Mouse (Mus musculus): ENCODE measurements around the gene Psma6. TPM values are rescaled to one million over a fixed set of nuclear protein-coding genes. Genes with fewer than 3 reads are reported as not detected.
A peak's percentile ranks its signal among the peaks of the same experiment; 100 is the strongest.

Gene Psma6
- polyA plus RNA-seq, 1 experiment from 2014 or later: 281 TPM

DNA sequence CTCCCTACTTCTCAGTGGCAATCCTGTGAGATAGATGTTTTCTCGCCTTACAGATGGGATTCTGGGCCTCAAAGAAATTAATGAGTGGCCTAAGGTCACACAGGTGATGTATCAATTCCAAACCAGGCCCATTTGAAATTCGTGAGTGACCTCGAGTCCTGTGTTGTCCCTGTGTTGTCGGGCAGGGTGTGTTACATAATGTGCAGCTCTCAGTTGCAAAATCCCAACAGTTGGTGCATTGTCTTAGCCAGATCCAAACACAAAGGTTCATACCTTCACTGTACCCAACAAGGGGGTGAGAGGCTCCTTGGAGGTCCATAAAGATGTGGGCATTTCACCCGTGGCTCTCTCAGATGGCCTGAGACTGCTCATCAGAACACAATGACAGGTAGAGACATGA, 56.4 kb downstream of the Psma6 start:
- WGBS (ENCODE audit: insufficient replicate concordance): 51% methylated on average over 5 of the region's 5 CpGs
- Histone ChIP-seq H3K9me3 (replicated peaks) (no peaks in the 10 kb centered on the region), H3K36me3 (no peaks in the 10 kb centered on the region), H3K4me3 (replicated peaks) (no peak overlapping the region), H3K9ac (no peak overlapping the region), H3K4me1 (replicated peaks) (peaks cover 30% of the 10 kb centered on the region), H3K27me3 (no peaks in the 10 kb centered on the region), H3K27ac (no peak overlapping the region), H3K4me2 (no peak overlapping the region)
- DNase-seq: no peak
- ATAC-seq (ENCODE audit: low read depth): no peak

DNA sequence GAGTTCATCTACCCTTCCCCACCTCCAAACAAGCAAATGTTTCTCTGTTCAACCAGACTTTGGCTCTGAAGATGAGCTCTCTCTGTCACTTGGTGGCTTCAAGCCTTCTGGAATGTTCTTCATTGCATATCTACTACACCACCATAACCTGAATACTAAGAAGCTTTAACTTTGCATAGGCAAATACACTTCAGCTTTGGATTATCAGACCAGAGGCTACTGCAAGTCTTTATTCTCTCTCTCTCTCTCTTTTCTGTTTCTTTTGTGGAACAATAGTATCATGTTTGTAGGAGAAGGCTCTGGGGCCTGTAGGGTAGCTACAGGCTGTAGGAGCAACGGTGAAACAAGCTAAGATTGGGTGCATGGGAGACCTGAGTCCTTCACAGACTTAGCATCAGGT, 58.2 kb downstream of the Psma6 start:
- H3K9me3 ChIP-seq (replicated peaks): no peaks in the 10 kb centered on the region
- no peak overlapping the region for H3K9ac ChIP-seq
- H3K4me2 ChIP-seq: no peak overlapping the region
- H3K27ac ChIP-seq: no peak overlapping the region
- H3K4me1 ChIP-seq (replicated peaks): peaks cover 32% of the 10 kb centered on the region
- DNase-seq (no peak), ATAC-seq (ENCODE audit: low read depth) (no peak)
- H3K4me3 ChIP-seq (replicated peaks): no peak overlapping the region
- whole genome bisulfite sequencing (ENCODE audit: insufficient replicate concordance): 76% methylated on average over 1 of the region's 1 CpGs
- H3K36me3 ChIP-seq: no peaks in the 10 kb centered on the region
- H3K27me3 ChIP-seq: no peaks in the 10 kb centered on the region

DNA sequence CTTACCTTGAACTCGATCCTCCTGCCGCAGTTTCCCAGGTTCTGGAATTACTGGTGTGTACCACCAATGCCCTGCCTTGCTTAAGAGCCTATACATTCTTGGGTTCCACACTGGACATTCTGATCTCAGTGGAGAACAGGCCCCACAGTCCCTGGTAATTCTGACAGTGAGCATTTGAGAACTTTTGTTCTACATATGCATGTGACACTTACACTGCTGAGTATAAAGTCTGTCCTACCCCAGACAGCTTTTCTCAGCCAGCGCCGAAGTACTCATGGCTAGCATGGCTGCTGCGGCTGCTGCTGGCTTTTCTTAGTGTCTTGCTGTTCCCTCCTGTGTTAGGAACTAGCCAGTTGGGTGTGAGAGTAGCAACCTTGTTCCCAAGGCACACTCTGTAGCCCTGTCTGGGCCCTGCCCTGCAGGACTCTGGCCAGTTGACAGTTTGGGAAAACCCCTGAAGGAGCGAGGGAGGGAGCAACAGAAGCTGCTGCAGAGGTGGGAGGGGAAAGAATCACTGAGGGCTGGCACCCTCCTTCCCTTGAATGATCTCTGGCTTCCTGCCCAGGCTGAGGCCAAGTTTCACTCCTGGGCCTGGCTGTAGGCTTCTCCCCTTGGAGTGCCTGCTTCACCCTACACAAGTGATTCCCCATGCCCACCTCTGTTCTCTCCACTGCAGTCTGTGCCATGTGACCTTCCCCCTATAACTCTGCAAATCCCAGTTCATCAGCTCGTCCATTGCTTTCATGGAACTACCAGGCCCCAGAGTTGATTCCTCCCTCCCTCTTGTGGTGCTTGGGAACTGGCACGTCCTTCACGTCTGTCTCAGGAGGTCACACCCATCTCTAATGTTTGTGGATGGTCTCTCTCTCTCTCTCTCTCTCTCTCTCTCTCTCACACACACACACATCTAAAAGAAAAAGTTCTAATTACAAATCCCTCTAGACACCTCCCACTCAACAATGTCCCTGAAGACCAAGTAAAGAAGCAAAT, 59.1 kb downstream of the Psma6 start:
- Histone ChIP-seq H3K4me2 (no peak overlapping the region), H3K9me3 (replicated peaks) (no peaks in the 10 kb centered on the region), H3K27ac (no peak overlapping the region), H3K4me3 (replicated peaks) (no peak overlapping the region), H3K27me3 (no peaks in the 10 kb centered on the region), H3K9ac (no peak overlapping the region), H3K36me3 (no peaks in the 10 kb centered on the region), H3K4me1 (replicated peaks) (peaks cover 32% of the 10 kb centered on the region)
- DNase-seq (no peak), ATAC-seq (ENCODE audit: low read depth) (peak; percentile 27; the same call in 1 of the 2 replicates)
- WGBS (ENCODE audit: insufficient replicate concordance): 57% methylated on average over 9 of the region's 9 CpGs

DNA sequence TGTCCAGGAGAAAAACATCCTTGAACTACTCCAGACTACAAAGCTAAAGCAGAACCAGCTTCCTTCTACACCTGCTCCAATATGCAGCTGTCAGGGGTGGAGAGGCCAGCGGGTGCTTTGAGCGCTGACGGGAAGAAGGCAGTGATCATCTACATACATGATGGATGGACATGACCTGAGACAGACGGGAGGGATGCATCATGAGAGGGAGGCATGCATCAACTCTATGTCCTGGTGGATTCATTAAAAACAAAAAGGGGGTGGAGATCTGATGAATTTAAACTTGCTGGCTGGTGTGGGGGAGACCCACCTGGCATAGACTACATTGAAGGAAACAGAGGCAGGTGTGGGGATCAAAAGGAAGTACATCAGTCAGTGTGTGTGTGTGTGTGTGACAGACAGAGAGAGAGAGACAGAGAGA, 60.0 kb downstream of the Psma6 start:
- Histone ChIP-seq H3K4me2 (no peak overlapping the region), H3K36me3 (no peaks in the 10 kb centered on the region), H3K9me3 (replicated peaks) (no peaks in the 10 kb centered on the region), H3K4me3 (replicated peaks) (no peak overlapping the region), H3K9ac (no peak overlapping the region), H3K4me1 (replicated peaks) (peaks cover 26% of the 10 kb centered on the region), H3K27ac (no peak overlapping the region), H3K27me3 (no peaks in the 10 kb centered on the region)
- WGBS (ENCODE audit: insufficient replicate concordance): 68% methylated on average over 4 of the region's 4 CpGs
- ATAC-seq (ENCODE audit: low read depth) (no peak), DNase-seq (no peak)

DNA sequence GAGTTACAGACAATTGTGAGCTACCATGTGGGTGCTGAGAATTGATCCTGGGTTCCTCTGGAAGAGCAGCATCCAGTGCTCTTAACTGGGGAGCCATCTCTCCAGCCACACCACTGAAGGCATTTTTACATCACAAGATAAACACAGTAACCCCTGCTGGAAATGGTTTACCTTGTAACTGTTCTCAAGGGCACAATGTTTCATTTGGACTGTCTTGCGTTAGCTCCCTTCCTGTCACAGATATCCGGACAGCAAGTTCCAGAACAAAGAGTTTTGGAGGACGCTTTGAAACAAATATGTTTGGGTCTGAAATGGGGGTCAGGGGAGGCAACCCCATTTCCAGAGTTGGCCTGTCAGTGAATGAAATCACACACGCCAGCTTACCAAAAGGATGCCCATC, 61.6 kb downstream of the Psma6 start:
- no peak for ATAC-seq (ENCODE audit: low read depth)
- H3K36me3 ChIP-seq: no peaks in the 10 kb centered on the region
- no peaks in the 10 kb centered on the region for H3K27me3 ChIP-seq
- no peak overlapping the region for H3K9ac ChIP-seq
- 76% methylated on average over 4 of the region's 4 CpGs for WGBS (ENCODE audit: insufficient replicate concordance)
- peaks cover 32% of the 10 kb centered on the region for H3K4me1 ChIP-seq (replicated peaks)
- DNase-seq: no peak
- no peak overlapping the region for H3K4me3 ChIP-seq (replicated peaks)
- H3K27ac ChIP-seq: no peak overlapping the region
- H3K4me2 ChIP-seq: no peak overlapping the region
- H3K9me3 ChIP-seq (replicated peaks): no peaks in the 10 kb centered on the region

DNA sequence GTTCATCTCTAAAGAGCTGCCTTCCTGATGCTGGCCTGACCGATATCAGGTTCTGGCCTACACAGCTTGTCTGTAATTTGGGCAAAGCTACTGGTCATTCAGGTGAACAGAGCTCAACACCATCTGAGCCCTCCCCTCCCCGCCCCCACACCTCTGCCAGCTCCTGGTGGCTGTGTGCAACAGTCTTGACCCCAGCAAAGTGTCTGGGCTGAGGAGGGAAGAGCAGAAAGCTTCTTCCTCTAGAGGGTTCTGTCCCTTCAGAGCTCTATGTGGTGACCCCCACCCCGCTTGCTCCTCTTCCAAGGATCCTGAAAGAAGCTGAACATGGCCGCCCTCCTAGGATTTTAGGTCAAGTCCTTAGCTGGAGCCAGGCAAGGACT, 62.3 kb downstream of the Psma6 start:
- Histone ChIP-seq H3K27me3 (no peaks in the 10 kb centered on the region), H3K36me3 (no peaks in the 10 kb centered on the region), H3K27ac (peak overlapping the region; percentile 59), H3K4me3 (replicated peaks) (no peak overlapping the region), H3K4me1 (replicated peaks) (peaks cover 32% of the 10 kb centered on the region), H3K4me2 (no peak overlapping the region), H3K9ac (no peak overlapping the region), H3K9me3 (replicated peaks) (no peaks in the 10 kb centered on the region)
- 70% methylated on average over 4 of the region's 4 CpGs for WGBS (ENCODE audit: insufficient replicate concordance)
- DNase-seq (no peak), ATAC-seq (ENCODE audit: low read depth) (no peak)

DNA sequence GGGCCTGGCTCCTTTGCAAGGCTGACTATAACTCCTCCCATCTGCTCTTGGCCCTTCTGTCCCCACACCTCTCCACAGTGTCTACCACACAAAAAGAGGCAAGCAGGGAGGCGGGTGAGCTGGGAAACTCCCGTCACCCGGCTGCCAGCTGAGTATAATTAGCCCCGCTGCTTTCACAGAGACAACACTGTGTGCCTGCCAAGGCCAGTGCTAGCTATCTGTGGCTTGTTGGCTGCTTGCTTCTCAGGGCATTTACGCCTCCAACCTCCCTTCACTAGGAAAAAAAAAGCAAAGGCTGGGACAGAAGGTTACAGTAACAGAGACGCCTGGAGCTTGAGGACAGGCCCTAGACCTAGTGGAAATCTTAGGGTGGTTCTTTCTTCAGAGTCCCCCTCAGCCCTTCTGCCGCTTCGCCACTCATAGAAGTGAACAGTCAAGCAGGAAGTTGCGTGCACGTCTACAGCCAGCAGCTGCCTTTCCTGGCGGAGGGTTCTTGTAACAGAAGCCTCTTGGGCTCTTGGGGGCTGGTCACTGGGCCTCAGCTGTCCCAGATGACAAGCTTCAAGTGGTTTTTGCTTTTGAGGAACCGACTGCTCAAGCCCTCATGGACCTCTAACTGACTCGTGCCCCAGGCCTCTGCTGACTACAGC, 62.8 kb downstream of the Psma6 start:
- DNase-seq (peak; percentile 8), ATAC-seq (ENCODE audit: low read depth) (0 out of 2 replicates have a peak, but pooled peaks have one; percentile 10)
- Histone ChIP-seq H3K9me3 (replicated peaks) (no peaks in the 10 kb centered on the region), H3K4me3 (replicated peaks) (no peak overlapping the region), H3K27ac (peak overlapping the region; percentile 59), H3K9ac (no peak overlapping the region), H3K27me3 (no peaks in the 10 kb centered on the region), H3K36me3 (no peaks in the 10 kb centered on the region), H3K4me2 (no peak overlapping the region), H3K4me1 (replicated peaks) (peaks cover 32% of the 10 kb centered on the region)
- 28% methylated on average over 13 of the region's 13 CpGs for WGBS (ENCODE audit: insufficient replicate concordance)

DNA sequence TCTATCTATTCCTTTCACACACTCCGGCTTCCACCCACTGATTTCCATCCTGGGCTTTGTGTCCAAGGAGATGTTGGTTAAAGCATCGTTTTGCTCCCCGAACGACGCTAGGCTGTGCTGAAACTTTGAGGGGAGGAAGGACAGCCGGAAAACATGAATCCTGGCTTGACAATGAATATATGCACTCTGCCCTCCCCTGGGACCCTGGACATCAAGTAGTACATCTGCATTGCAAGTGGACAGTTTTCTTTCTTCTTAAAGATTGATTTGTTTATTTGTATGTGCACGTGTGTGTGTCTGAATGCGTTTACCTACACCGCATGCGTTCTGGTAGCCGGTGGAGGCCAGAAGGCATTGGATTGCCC, 63.4 kb downstream of the Psma6 start:
- Histone ChIP-seq H3K36me3 (no peaks in the 10 kb centered on the region), H3K4me1 (replicated peaks) (peaks cover 32% of the 10 kb centered on the region), H3K27ac (peak overlapping the region; percentile 47), H3K9ac (no peak overlapping the region), H3K4me3 (replicated peaks) (no peak overlapping the region), H3K4me2 (no peak overlapping the region), H3K9me3 (replicated peaks) (no peaks in the 10 kb centered on the region), H3K27me3 (no peaks in the 10 kb centered on the region)
- no peak for ATAC-seq (ENCODE audit: low read depth)
- DNase-seq: no peak
- 58% methylated on average over 11 of the region's 11 CpGs for whole genome bisulfite sequencing (ENCODE audit: insufficient replicate concordance)

DNA sequence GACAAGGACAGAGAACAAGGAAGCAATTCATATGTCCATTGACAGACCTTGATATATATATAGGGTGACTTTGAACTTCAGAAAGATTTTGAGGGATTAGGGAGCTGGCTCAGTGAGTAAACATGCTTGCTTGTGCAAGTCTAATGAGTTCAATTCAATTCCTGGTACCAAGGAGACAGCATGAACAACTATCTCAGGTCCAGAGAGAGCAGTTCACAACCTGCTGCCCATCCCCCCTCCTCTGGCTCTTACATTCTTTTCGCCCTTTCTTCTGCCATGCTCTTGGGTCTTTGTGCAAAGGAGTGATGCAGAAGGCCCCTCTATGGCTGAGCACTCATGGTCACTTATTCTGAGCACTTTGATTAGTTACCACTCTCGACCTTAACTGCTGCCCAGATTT, 64.4 kb downstream of the Psma6 start:
- DNase-seq (no peak), ATAC-seq (ENCODE audit: low read depth) (no peak)
- Histone ChIP-seq H3K27me3 (0 out of 2 replicates have a peak, but pooled peaks cover 4% of the 10 kb centered on the region), H3K9me3 (replicated peaks) (no peaks in the 10 kb centered on the region), H3K27ac (no peak overlapping the region), H3K4me3 (replicated peaks) (no peak overlapping the region), H3K9ac (no peak overlapping the region), H3K36me3 (no peaks in the 10 kb centered on the region), H3K4me1 (replicated peaks) (peaks cover 25% of the 10 kb centered on the region), H3K4me2 (no peak overlapping the region)
- WGBS (ENCODE audit: insufficient replicate concordance): 48% methylated on average over 2 of the region's 2 CpGs

DNA sequence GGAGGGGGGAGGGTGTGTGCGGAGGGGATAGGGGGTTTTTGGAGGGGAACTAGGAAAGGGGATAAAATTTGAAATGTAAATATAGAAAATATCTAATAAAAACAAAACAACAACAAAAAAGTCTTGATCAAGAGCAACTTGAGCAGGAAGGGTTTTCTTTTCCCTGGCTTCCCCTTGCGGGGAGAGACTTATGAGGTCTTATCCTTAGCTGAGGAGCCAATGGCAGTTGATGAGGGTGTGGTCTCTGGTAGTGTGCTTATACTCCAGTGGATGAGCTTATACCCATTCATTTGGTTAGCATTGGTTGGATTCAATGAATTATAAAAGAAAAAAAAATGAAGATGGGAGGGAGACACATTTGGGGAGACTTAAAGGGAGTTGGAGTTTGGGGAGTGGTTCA, 65.0 kb downstream of the Psma6 start:
- peaks cover 22% of the 10 kb centered on the region for H3K4me1 ChIP-seq (replicated peaks)
- 0 out of 2 replicates have a peak, but pooled peaks cover 4% of the 10 kb centered on the region for H3K27me3 ChIP-seq
- no peak overlapping the region for H3K4me2 ChIP-seq
- no peaks in the 10 kb centered on the region for H3K36me3 ChIP-seq
- no peak overlapping the region for H3K9ac ChIP-seq
- 68% methylated on average over 2 of the region's 2 CpGs for WGBS (ENCODE audit: insufficient replicate concordance)
- ATAC-seq (ENCODE audit: low read depth) (no peak), DNase-seq (no peak)
- no peaks in the 10 kb centered on the region for H3K9me3 ChIP-seq (replicated peaks)
- no peak overlapping the region for H3K4me3 ChIP-seq (replicated peaks)
- H3K27ac ChIP-seq: no peak overlapping the region

DNA sequence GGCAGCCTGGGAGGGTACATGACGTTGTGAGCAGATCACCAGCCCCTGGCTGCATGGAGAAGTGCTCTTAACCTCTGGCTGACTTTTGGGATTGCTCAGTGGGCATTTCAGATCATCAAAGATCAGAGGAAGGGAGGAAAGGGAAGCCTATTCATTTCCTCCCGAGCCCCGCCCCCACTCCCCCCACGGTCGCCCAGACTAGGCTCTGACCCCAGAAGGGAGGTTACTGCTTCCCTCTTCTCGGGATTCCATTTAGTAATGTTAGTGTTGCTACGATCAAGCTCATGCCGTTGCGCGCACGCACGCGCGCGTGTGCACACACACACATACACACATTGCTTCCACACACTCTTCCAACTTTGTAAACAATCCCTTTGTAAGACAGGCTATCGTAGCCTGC, 66.4 kb downstream of the Psma6 start:
- no peaks in the 10 kb centered on the region for H3K36me3 ChIP-seq
- peaks cover 22% of the 10 kb centered on the region for H3K4me1 ChIP-seq (replicated peaks)
- H3K9ac ChIP-seq: no peak overlapping the region
- H3K9me3 ChIP-seq (replicated peaks): no peaks in the 10 kb centered on the region
- no peak overlapping the region for H3K4me2 ChIP-seq
- ATAC-seq (ENCODE audit: low read depth) (no peak), DNase-seq (no peak)
- H3K27ac ChIP-seq: no peak overlapping the region
- 39% methylated on average over 16 of the region's 16 CpGs for WGBS (ENCODE audit: insufficient replicate concordance)
- 0 out of 2 replicates have a peak, but pooled peaks cover 4% of the 10 kb centered on the region for H3K27me3 ChIP-seq
- no peak overlapping the region for H3K4me3 ChIP-seq (replicated peaks)

All from liver, embryonic 13.5 days (tissue).